Mouse (Mus musculus): ENCODE results near the gene Mepe. TPM values are rescaled to one million over a fixed set of nuclear protein-coding genes. Genes with fewer than 3 reads are reported as not detected.

Gene Mepe
- polyA plus RNA-seq, 2 experiments = not detected

- 79% methylated on average over 6 of the region's 6 CpGs for WGBS
- H3K27ac ChIP-seq (replicated peaks; ENCODE audit: low read depth, low read length) = no peak overlapping the region
- no peak overlapping the region for H3K4me2 ChIP-seq (replicated peaks; ENCODE audit: low read depth, low read length, severe bottlenecking)
- no peaks in the 10 kb centered on the region for H3K9me3 ChIP-seq (ENCODE audit: control insufficient read depth, low read length)
- TF ChIP-seq POLR2A (IDR thresholded peaks at IDR 0.05; ENCODE audit: borderline replicate concordance, extremely low read depth, insufficient read depth, insufficient read length) = no peak
- DNase-seq (ENCODE audit: low spot score) (no peak), ATAC-seq (ENCODE audit: low FRiP score, low read depth) (no peak)
- H3K36me3 ChIP-seq (ENCODE audit: control insufficient read depth, insufficient read depth, low read length) = no peaks in the 10 kb centered on the region
- H3K4me1 ChIP-seq (ENCODE audit: control insufficient read depth, insufficient read depth, low read length) = no peaks in the 10 kb centered on the region
- no peaks in the 10 kb centered on the region for H3K27me3 ChIP-seq (ENCODE audit: control insufficient read depth, insufficient read depth, low read length)
- H3K4me3 ChIP-seq (replicated peaks; ENCODE audit: low read length) = no peak overlapping the region
- H3K9ac ChIP-seq (ENCODE audit: low read depth, low read length, severe bottlenecking) = no peak overlapping the region
Measured at GRCm38 (mm10) chr5:104333643-104334042, 8.5 kb downstream of the Mepe start.

GRCm38 (mm10) chr5:104334516-104334915 is 9.4 kb downstream of the Mepe start:
- Histone ChIP-seq H3K36me3 (ENCODE audit: control insufficient read depth, insufficient read depth, low read length) (no peaks in the 10 kb centered on the region), H3K9ac (ENCODE audit: low read depth, low read length, severe bottlenecking) (no peak overlapping the region), H3K4me2 (replicated peaks; ENCODE audit: low read depth, low read length, severe bottlenecking) (no peak overlapping the region), H3K27ac (replicated peaks; ENCODE audit: low read depth, low read length) (no peak overlapping the region), H3K4me3 (replicated peaks; ENCODE audit: low read length) (no peak overlapping the region), H3K27me3 (ENCODE audit: control insufficient read depth, insufficient read depth, low read length) (no peaks in the 10 kb centered on the region), H3K9me3 (ENCODE audit: control insufficient read depth, low read length) (no peaks in the 10 kb centered on the region), H3K4me1 (ENCODE audit: control insufficient read depth, insufficient read depth, low read length) (no peaks in the 10 kb centered on the region)
- TF ChIP-seq POLR2A (IDR thresholded peaks at IDR 0.05; ENCODE audit: borderline replicate concordance, extremely low read depth, insufficient read depth, insufficient read length) = no peak
- no peak for ATAC-seq (ENCODE audit: low FRiP score, low read depth)
- WGBS = 82% methylated on average over 14 of the region's 14 CpGs
- DNase-seq (ENCODE audit: low spot score) = no peak

GRCm38 (mm10) chr5:104335962-104336361 is 10.8 kb downstream of the Mepe start:
- WGBS = 83% methylated on average over 5 of the region's 5 CpGs
- TF ChIP-seq POLR2A (IDR thresholded peaks at IDR 0.05; ENCODE audit: borderline replicate concordance, extremely low read depth, insufficient read depth, insufficient read length) = no peak
- Histone ChIP-seq H3K9ac (ENCODE audit: low read depth, low read length, severe bottlenecking) (no peak overlapping the region), H3K36me3 (ENCODE audit: control insufficient read depth, insufficient read depth, low read length) (no peaks in the 10 kb centered on the region), H3K27ac (replicated peaks; ENCODE audit: low read depth, low read length) (no peak overlapping the region), H3K9me3 (ENCODE audit: control insufficient read depth, low read length) (no peaks in the 10 kb centered on the region), H3K4me2 (replicated peaks; ENCODE audit: low read depth, low read length, severe bottlenecking) (no peak overlapping the region), H3K27me3 (ENCODE audit: control insufficient read depth, insufficient read depth, low read length) (no peaks in the 10 kb centered on the region), H3K4me3 (replicated peaks; ENCODE audit: low read length) (no peak overlapping the region), H3K4me1 (ENCODE audit: control insufficient read depth, insufficient read depth, low read length) (no peaks in the 10 kb centered on the region)
- no peak for ATAC-seq (ENCODE audit: low FRiP score, low read depth)
- no peak for DNase-seq (ENCODE audit: low spot score)

- Histone ChIP-seq H3K27ac (replicated peaks; ENCODE audit: low read depth, low read length) (no peak overlapping the region), H3K4me1 (ENCODE audit: control insufficient read depth, insufficient read depth, low read length) (no peaks in the 10 kb centered on the region), H3K9ac (ENCODE audit: low read depth, low read length, severe bottlenecking) (no peak overlapping the region), H3K36me3 (ENCODE audit: control insufficient read depth, insufficient read depth, low read length) (no peaks in the 10 kb centered on the region), H3K4me2 (replicated peaks; ENCODE audit: low read depth, low read length, severe bottlenecking) (no peak overlapping the region), H3K9me3 (ENCODE audit: control insufficient read depth, low read length) (no peaks in the 10 kb centered on the region), H3K27me3 (ENCODE audit: control insufficient read depth, insufficient read depth, low read length) (no peaks in the 10 kb centered on the region), H3K4me3 (replicated peaks; ENCODE audit: low read length) (no peak overlapping the region)
- DNase-seq (ENCODE audit: low spot score) (no peak), ATAC-seq (ENCODE audit: low FRiP score, low read depth) (no peak)
- no peak for TF ChIP-seq POLR2A (IDR thresholded peaks at IDR 0.05; ENCODE audit: borderline replicate concordance, extremely low read depth, insufficient read depth, insufficient read length)
- WGBS = 78% methylated on average over 4 of the region's 4 CpGs
Measured at GRCm38 (mm10) chr5:104337491-104337890, 12.4 kb downstream of the Mepe start.

- Histone ChIP-seq H3K27me3 (ENCODE audit: control insufficient read depth, insufficient read depth, low read length) (no peaks in the 10 kb centered on the region), H3K4me1 (ENCODE audit: control insufficient read depth, insufficient read depth, low read length) (no peaks in the 10 kb centered on the region), H3K27ac (replicated peaks; ENCODE audit: low read depth, low read length) (no peak overlapping the region), H3K9me3 (ENCODE audit: control insufficient read depth, low read length) (no peaks in the 10 kb centered on the region), H3K9ac (ENCODE audit: low read depth, low read length, severe bottlenecking) (no peak overlapping the region), H3K36me3 (ENCODE audit: control insufficient read depth, insufficient read depth, low read length) (no peaks in the 10 kb centered on the region), H3K4me2 (replicated peaks; ENCODE audit: low read depth, low read length, severe bottlenecking) (no peak overlapping the region), H3K4me3 (replicated peaks; ENCODE audit: low read length) (no peak overlapping the region)
- TF ChIP-seq POLR2A (IDR thresholded peaks at IDR 0.05; ENCODE audit: borderline replicate concordance, extremely low read depth, insufficient read depth, insufficient read length) = no peak
- 80% methylated on average over 5 of the region's 5 CpGs for whole genome bisulfite sequencing
- DNase-seq (ENCODE audit: low spot score) (no peak), ATAC-seq (ENCODE audit: low FRiP score, low read depth) (no peak)
Measured at GRCm38 (mm10) chr5:104339009-104339408, 13.9 kb downstream of the Mepe start.

All from limb, embryonic 14.5 days (tissue).